Mouse (Mus musculus): ENCODE results near the gene Pgpep1.

Pgpep1 gene

DNA sequence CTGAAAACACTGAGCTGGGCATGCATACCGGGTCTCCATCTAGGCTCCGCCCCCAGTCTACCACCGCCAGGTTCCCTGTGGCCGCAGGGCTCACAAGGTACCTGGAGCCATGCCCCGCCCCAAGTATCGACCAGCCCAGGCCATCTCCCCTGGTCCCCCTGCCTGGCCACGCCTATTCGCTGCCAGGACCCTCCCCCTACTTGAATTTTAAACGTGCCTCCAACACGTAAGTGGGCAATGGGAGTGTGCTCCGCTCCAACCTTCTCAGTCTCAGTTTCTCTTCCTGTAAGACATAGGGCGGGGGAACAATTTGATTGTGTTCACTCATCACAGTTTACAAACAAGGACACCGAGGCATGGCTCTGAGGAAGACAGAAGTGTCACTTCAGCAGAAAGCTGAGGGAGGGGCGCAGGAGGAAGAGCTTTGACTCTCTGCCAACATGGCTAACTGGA lies at the start of gene Pgpep1:
Gene Pgpep1 (minus strand): TSS at position 116 of the 453 bp plus-strand sequence.
- in situ Hi-C loops (cut with MboI, MseI), result no loop called here

- in situ Hi-C loops (cut with MboI, MseI), result loop anchor here (5.0 to 10.0 kb wide), 3 partner anchors 38 to 555 kb away; partner anchors contain the start of gene Rab3a (in 1 of the 2)
Observed at GRCm38 (mm10) chr8:70709794-70710193, 49.6 kb upstream of the Pgpep1 start.

DNA sequence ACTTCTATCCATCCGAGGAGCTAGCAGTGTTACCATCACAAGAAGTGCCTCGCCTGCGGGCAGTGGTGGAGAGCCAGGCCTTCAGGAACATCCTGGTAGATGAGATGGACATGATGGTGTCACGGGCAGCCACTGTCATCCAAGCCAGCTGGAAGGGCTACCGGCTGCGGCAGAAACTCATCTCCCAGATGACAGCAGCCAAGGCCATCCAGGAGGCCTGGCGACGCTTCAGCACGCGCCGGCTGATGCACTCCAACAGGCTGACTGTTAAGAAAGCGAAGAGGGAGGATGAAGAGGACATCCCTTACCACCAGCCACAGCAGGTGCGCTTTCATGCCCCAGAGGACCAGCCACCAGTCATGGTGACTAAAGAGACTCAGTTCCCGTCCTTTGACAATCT lies 48.1 kb upstream of the Pgpep1 start:
- in situ Hi-C loops (cut with MboI, MseI), result loop anchor here in 1 of 2 experiments (10.0 kb wide), 1 partner anchor 557 kb away; no protein-coding TSS in a partner anchor

GRCm38 (mm10) chr8:70703287-70703686 lies 43.1 kb upstream of the Pgpep1 start, which contains the start of gene Iqcn:
TSS of gene Iqcn (plus strand) at chr8:70703457.
- in situ Hi-C loops (cut with MboI, MseI), result loop anchor here in 1 of 2 experiments (10.0 kb wide), 1 partner anchor 562 kb away; no protein-coding TSS in a partner anchor

DNA sequence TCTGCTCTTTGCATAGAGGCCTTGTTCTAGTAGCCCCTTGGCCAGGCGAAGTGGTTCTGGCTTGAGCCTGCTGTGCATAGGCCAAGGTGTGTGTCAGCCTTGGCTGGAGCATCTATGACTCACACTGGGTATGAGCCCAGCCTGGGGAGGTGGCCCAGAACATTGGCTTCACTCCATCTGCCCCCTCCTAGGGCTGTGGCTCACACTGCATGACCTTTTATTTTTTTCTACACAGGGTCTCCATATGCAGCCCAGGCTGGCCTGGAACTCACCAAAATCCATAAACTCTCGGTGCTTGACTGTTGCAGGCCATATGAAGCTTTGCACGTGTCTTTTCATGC lies 42.6 kb upstream of the Pgpep1 start:
- in situ Hi-C loops (cut with MboI, MseI), result loop anchor here in 1 of 2 experiments (10.0 kb wide), 1 partner anchor 562 kb away; no protein-coding TSS in a partner anchor

DNA sequence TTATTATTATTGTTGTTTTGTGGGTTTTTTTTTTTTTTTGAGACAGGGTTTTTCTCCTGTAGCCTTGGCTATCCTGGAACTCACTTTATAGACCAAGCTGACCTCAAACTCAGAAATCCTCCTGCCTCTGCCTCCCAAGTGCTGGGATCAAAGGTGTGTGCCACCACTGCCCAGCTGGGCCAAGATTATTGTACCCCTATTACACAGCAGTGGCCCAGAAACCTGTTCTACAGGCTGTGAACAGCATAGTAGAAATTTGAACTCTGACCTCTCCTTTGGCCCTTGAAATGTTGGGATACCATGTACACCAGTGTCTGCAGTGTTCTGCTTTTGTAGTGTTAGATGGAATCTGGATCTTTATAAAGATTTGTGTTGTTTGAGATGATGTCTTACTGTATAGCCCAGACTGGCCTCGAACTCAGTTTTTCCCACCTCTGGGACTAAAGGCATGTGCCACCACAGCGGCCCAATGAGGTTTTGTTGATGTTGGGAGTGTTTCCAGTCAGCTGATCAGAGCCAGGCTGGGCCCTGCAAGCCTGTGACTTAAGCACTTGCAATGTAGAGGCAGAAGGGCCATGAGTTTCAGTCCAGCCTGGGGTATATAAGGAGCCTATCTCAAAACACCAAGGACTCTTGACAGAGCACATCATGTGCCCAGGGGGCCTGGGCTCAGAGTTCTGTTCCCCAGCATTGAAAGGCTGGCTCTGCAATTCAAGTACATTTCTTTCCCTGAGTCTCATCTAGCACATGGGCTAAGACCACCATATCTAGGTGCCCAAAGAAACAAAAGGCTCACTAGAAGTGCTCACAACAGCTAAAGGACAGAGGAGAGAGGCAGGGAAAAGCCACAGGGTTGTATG lies 42.0 kb upstream of the Pgpep1 start:
- in situ Hi-C loops (cut with MboI, MseI), result loop anchor here in 1 of 2 experiments (10.0 kb wide), 1 partner anchor 563 kb away; no protein-coding TSS in a partner anchor

- in situ Hi-C loops (cut with MboI, MseI), result loop anchor here in 1 of 2 experiments (10.0 kb wide), 1 partner anchor 563 kb away; no protein-coding TSS in a partner anchor
Observed at GRCm38 (mm10) chr8:70701048-70701981, 41.1 kb upstream of the Pgpep1 start.

GRCm38 (mm10) chr8:70700555-70700922 lies 40.4 kb upstream of the Pgpep1 start:
- in situ Hi-C loops (cut with MboI, MseI), result loop anchor here in 1 of 2 experiments (10.0 kb wide), 1 partner anchor 564 kb away; no protein-coding TSS in a partner anchor

DNA sequence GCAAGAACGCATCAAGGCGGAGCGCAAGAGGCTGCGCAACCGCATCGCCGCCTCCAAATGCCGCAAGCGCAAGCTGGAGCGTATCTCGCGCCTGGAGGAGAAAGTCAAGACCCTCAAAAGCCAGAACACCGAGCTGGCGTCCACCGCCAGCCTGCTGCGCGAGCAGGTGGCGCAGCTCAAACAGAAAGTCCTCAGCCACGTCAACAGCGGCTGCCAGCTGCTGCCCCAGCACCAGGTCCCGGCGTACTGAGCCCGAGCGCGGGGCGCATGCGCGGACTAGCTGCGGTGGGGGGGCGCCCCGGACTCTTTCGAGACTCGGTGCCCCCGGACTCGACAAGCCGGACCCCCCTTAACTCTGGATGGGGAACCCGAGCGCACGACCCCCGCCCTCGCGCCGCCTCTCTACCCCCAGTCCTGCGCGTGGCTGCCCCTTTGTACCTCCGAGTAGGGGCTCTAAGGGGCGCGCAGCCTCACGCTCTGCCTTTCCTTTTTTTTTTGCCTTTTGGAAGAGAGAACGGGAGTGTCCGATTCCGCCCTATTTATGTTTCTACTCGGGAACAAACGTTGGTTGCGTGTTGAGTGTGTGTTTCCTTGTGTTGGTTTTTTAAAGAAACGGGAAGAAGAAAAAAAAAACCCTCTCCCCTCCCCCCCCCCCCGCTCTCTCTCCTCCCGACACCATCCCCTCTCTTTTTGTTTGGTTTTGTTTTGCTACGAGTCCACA lies 39.8 kb upstream of the Pgpep1 start:
- in situ Hi-C loops (cut with MboI, MseI), result loop anchor here (5.0 to 10.0 kb wide), 2 partner anchors 88 to 565 kb away; no protein-coding TSS in a partner anchor

- in situ Hi-C loops (cut with MboI, MseI), result loop anchor here in 1 of 2 experiments (5.0 kb wide), 1 partner anchor 87 kb away; no protein-coding TSS in a partner anchor
Observed at GRCm38 (mm10) chr8:70699116-70699833, 39.1 kb upstream of the Pgpep1 start.

DNA sequence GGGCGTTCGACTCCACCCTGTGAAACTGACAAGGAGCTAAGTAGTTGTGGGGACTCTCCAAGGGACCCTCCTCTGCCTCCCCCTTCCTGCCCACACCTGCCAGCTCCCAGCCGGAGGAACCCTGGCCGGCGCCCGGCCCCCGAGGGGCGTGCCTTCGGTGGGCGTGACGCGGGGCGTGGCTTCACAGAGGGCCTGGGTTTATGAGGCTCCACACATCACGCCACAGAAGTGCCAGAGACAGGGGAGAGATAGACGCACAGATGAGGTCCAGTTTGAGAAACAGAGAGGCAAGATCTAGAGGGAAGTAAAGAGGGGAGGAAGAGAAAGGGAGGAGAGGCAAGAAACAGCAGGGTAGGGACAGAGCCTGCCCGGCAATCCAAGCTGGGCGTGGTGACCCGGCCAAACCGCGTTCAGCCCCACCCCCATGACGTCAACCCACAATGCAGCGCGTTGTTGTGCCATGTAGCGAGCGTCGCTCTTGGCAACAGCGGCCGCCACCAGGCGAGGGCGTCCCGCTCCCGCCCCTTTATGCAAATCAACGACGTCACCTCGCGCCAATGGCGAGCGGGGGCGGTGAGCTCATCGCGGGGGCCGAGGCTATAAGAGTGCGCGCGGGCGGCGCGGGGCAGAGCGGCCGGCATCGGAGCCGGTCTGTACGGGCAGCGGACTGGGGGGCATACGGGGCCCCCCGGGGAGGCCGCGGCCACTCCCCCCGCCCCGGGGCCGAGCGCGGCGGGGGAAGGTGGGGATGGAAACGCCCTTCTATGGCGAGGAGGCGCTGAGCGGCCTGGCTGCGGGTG lies 38.3 kb upstream of the Pgpep1 start, which contains the start of gene Jund:
Gene Jund (plus strand): TSS at position 640 of the 800 bp plus-strand sequence.
- in situ Hi-C loops (cut with MboI, MseI), result loop anchor here in 1 of 2 experiments (5.0 kb wide), 1 partner anchor 86 kb away; no protein-coding TSS in a partner anchor

- in situ Hi-C loops (cut with MboI, MseI), result loop anchor here in 1 of 2 experiments (5.0 kb wide), 1 partner anchor 85 kb away; no protein-coding TSS in a partner anchor
Observed at GRCm38 (mm10) chr8:70697366-70698250, 37.4 kb upstream of the Pgpep1 start.

- in situ Hi-C loops (cut with MboI, MseI), result loop anchor here in 1 of 2 experiments (5.0 kb wide), 1 partner anchor 85 kb away; no protein-coding TSS in a partner anchor
Observed at GRCm38 (mm10) chr8:70696946-70697345, 36.8 kb upstream of the Pgpep1 start.

GRCm38 (mm10) chr8:70696019-70696885 lies 36.1 kb upstream of the Pgpep1 start:
- in situ Hi-C loops (cut with MboI, MseI), result loop anchor here in 1 of 2 experiments (5.0 kb wide), 1 partner anchor 84 kb away; no protein-coding TSS in a partner anchor

- in situ Hi-C loops (cut with MboI, MseI), result loop anchor here in 1 of 2 experiments (5.0 kb wide), 1 partner anchor 83 kb away; no protein-coding TSS in a partner anchor
Observed at GRCm38 (mm10) chr8:70695318-70696018, 35.3 kb upstream of the Pgpep1 start.

DNA sequence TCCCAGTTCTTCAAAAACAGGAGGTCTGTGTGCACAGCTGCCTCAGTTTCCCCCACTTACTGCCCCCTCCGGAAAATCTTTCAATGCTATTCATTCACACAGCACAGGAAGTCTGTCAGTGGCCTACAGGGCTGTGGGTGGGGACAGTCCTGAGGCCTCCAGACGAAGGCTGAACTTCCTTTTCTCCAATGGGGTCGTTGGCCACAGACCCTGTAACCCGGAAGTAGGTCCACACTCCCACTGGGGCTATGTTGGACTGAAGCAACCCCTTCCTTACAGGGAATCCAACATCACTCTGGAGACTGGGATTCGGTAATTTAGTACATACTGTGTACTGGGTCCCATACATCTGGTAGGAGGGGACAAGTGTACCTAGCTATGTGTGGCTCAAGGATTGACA lies 33.4 kb upstream of the Pgpep1 start:
- in situ Hi-C loops (cut with MboI, MseI), result no loop called here
